Mouse (Mus musculus): Measurements from ENCODE around the gene Slc17a2. TPM values are rescaled to one million over a fixed set of nuclear protein-coding genes. Genes with fewer than 3 reads are reported as not detected.

The Slc17a2 gene
- polyA plus RNA-seq, 1 experiment from 2014 or later: not detected

DNA sequence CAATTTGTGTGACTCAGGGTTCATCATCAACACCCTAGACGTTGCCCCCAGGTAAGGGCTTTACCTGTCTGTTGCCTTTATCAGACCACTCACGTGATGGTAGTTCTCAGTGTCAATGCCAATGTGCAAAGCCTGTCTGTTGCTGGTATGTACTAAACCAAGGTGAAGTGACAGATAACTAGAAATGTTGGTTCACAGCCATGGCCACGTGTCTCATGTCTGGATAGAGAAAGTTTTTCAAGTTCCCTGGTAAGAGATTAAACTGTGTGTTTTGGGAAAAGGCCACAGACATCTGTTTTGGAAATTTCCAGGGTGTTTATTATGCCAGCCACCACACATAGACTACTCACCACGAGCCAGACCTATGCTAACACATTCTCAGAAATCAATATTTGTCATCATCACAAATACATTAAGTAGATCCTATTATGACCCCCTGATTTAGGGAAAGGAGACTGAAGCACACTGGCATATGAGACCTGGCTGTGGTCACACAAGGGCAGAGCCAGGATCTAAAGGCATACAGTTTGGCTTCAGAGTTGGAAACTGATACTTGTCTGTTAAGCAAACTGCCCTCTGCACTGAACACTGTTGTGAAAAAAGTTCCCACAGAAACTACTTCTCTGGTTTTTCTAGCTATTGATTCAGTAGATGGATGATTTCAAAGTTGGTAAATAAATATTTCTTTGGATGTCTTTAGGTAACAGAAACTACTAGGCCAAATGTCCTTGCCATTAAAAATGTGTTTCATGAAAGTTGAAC, 13.6 kb downstream of the Slc17a2 start:
- 65% methylated on average over 4 of the region's 4 CpGs for WGBS
- H3K4me2 ChIP-seq (replicated peaks): no peak overlapping the region
- H3K4me3 ChIP-seq (replicated peaks): no peak overlapping the region

DNA sequence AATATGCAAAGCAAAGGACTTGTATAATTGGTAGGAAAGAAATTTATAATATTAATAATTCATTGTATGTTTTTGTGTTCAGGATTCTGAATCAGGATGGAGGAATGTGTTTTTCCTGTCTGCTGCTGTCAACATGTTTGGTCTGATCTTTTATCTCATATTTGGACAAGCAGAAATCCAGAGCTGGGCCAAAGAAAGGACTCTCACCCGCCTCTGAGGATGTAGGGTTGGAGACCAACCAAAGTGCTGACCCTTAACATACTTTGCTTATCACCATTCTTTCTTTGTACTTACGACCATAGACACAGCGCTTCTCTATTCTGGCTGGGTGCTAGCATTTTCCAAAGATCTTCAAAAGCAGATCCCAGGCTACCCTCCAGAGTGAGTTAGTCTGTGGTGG, 15.4 kb downstream of the Slc17a2 start:
- no peak for ATAC-seq
- WGBS: 75% methylated on average over 3 of the region's 3 CpGs
- H3K9me3 ChIP-seq: no peaks in the 10 kb centered on the region
- no peak overlapping the region for H3K27ac ChIP-seq
- H3K9ac ChIP-seq: no peak overlapping the region
- H3K36me3 ChIP-seq: no peaks in the 10 kb centered on the region
- H3K4me3 ChIP-seq (replicated peaks): no peak overlapping the region
- no peaks in the 10 kb centered on the region for H3K4me1 ChIP-seq (replicated peaks)
- H3K27me3 ChIP-seq (replicated peaks): no peaks in the 10 kb centered on the region
- no peak overlapping the region for H3K4me2 ChIP-seq (replicated peaks)

More for the DNA sequence above, 13.6 kb downstream of the Slc17a2 start:
- ATAC-seq: no peak
- Histone ChIP-seq H3K4me1 (replicated peaks) (no peaks in the 10 kb centered on the region), H3K9ac (no peak overlapping the region), H3K9me3 (no peaks in the 10 kb centered on the region), H3K27me3 (replicated peaks) (no peaks in the 10 kb centered on the region), H3K27ac (no peak overlapping the region), H3K36me3 (no peaks in the 10 kb centered on the region)

DNA sequence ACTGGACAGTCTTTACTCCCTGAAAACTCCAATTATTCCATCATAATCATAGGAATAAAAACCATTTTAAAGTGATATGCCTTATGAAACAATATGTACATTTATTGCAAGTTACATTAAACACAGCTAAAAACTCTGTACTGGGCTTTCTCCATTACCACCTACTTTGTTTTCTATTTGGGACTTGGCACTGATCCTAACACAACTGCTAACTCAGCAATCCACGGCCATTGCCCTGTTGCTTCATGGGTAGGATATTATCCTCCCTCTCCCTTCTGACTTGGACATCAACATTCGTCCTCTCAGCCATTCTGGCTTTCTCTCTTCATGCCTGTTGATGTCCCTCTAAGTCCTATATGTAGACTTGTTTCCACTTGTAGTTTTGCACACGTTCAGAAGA, 19.8 kb downstream of the Slc17a2 start:
- no peak overlapping the region for H3K4me2 ChIP-seq (replicated peaks)

DNA sequence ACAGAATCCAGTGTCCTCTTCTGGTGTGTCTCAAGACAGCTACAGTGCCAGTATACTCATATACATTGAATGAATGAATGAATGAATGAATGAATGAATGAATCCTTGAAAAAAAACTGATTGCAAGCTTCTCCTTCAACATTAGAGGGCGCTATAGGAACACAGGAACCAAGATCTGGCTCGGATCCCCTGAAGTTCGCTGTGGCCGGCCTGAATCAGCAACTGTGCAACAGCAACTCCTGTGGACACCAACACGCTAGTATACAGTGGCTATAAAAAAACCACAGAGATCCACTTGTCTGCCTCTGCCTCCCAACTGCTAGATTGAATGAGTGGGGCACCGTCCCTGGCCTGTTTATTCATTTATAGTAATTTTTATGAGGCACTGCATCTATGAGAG, 26.3 kb downstream of the Slc17a2 start:
- no peak for ATAC-seq
- H3K4me2 ChIP-seq (replicated peaks): no peak overlapping the region

More for the DNA sequence above, 19.8 kb downstream of the Slc17a2 start:
- H3K36me3 ChIP-seq: no peaks in the 10 kb centered on the region
- ATAC-seq: no peak
- H3K9ac ChIP-seq: no peak overlapping the region
- H3K4me1 ChIP-seq (replicated peaks): no peaks in the 10 kb centered on the region
- no peaks in the 10 kb centered on the region for H3K9me3 ChIP-seq
- no peak overlapping the region for H3K4me3 ChIP-seq (replicated peaks)
- no peak overlapping the region for H3K27ac ChIP-seq
- 65% methylated on average over 3 of the region's 3 CpGs for WGBS
- H3K27me3 ChIP-seq (replicated peaks): no peaks in the 10 kb centered on the region

DNA sequence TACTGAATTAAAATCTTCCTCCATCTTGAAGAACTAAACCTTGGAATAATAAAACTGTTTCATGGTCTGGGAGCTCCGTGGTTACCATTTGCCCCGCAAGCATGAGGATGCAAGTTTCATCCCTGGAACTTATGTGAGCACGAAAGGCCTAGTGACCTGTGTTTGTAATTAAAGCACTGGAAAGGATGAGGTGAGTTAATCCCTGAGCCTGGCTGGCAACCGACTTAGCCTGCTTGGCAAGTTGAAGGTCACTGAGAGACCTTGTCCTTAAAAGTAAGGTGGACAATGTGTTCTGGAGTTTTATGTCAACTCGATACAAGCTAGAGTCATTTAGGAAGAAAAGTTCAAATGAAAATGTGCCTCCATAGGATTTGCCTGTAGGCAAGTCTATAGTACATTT, 28.0 kb downstream of the Slc17a2 start:
- Histone ChIP-seq H3K9ac (no peak overlapping the region), H3K27me3 (replicated peaks) (no peaks in the 10 kb centered on the region), H3K36me3 (no peaks in the 10 kb centered on the region), H3K9me3 (no peaks in the 10 kb centered on the region), H3K4me2 (replicated peaks) (no peak overlapping the region), H3K4me1 (replicated peaks) (no peaks in the 10 kb centered on the region), H3K4me3 (replicated peaks) (no peak overlapping the region), H3K27ac (no peak overlapping the region)
- ATAC-seq: no peak
- 92% methylated on average over 5 of the region's 5 CpGs for WGBS

More for the DNA sequence above, 26.3 kb downstream of the Slc17a2 start:
- Histone ChIP-seq H3K9me3 (no peaks in the 10 kb centered on the region), H3K9ac (no peak overlapping the region), H3K4me3 (replicated peaks) (no peak overlapping the region), H3K27ac (no peak overlapping the region), H3K36me3 (no peaks in the 10 kb centered on the region), H3K27me3 (replicated peaks) (no peaks in the 10 kb centered on the region), H3K4me1 (replicated peaks) (no peaks in the 10 kb centered on the region)
- WGBS: 8% methylated on average over 6 of the region's 6 CpGs

DNA sequence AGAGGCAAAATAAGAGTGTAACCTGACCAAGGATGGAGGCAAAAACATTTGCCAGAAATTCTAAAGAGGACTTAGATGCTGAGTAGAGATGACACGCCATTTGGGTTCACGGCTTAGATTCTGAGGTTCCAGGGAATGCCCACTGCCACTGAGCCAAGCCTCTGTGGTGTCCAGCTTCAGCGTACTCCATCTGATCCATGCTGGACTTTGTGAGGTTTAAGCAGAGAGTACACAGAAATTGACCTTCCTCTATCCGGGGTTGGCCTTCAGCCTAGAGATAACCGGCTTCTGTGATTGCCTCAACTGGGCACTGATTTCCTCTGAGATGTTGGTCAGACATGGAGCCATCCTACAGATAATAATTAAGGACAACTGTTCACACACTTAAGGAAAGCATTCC, 29.8 kb downstream of the Slc17a2 start:
- ATAC-seq: no peak
- Histone ChIP-seq H3K4me1 (replicated peaks) (no peaks in the 10 kb centered on the region), H3K9ac (no peak overlapping the region), H3K4me2 (replicated peaks) (no peak overlapping the region), H3K9me3 (no peaks in the 10 kb centered on the region), H3K36me3 (no peaks in the 10 kb centered on the region), H3K4me3 (replicated peaks) (no peak overlapping the region), H3K27ac (no peak overlapping the region), H3K27me3 (replicated peaks) (no peaks in the 10 kb centered on the region)
- WGBS: 92% methylated on average over 5 of the region's 5 CpGs

DNA sequence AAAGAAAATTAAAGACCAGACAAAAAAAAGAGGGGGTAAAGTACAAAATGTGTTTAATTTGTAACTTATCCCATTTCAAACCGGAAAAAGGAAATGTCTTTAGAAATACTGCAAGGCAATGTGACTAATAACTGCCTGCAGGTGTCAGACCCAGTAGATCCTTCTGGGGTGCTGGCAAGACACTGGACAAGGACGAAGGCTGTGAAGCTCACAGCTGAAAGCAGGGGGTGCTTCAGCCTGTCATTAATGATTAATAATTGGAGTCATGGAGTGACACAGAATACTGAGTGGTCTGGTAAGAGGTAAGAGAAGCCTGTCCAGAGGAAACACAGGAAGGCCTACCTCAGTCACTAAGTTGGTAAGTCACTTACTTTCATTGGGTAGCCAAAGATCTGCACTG, 32.5 kb downstream of the Slc17a2 start, which contains the start of gene Slc17a3:
Gene Slc17a3, plus strand, starts transcription at position 127 of the 400 bp plus-strand sequence.
- H3K9me3 ChIP-seq: no peaks in the 10 kb centered on the region
- no peak within 1 kb of the TSS for H3K4me3 ChIP-seq (replicated peaks)
- H3K27ac ChIP-seq: no peak within 1 kb of the TSS
- no peaks in the 10 kb centered on the region for H3K4me1 ChIP-seq (replicated peaks)
- no peaks in the 10 kb centered on the region for H3K36me3 ChIP-seq
- H3K4me2 ChIP-seq (replicated peaks): no peak within 1 kb of the TSS
- WGBS: 71% methylated on average over 2 of the region's 2 CpGs
- ATAC-seq: no peak
- H3K9ac ChIP-seq: no peak within 1 kb of the TSS
- H3K27me3 ChIP-seq (replicated peaks): no peaks in the 10 kb centered on the region

DNA sequence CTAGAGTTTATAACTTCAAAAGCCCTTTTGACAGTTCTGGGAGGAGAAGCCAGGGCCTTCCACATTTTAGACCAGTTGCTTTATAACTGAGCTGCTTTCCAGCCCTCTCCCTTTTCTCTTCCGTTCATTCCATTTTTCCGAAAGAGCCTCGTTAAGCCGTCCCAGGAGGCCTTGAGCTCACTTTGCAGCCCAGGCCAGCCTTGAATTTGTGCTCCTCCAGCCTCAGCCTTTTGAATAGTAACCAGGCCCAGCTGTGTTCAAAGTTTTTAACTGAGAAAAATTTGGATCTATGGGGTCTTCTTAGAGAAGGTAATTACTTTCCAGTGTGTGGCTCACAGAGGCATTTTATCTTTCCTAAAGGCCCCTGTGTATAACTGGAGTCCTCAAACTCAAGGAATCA, 39.1 kb downstream of the Slc17a2 start:
- no peaks in the 10 kb centered on the region for H3K27me3 ChIP-seq (replicated peaks)
- H3K27ac ChIP-seq: no peak overlapping the region
- no peaks in the 10 kb centered on the region for H3K36me3 ChIP-seq
- H3K9me3 ChIP-seq: no peaks in the 10 kb centered on the region
- H3K4me2 ChIP-seq (replicated peaks): no peak overlapping the region
- ATAC-seq: no peak
- H3K4me3 ChIP-seq (replicated peaks): no peak overlapping the region
- no peak overlapping the region for H3K9ac ChIP-seq
- WGBS: 82% methylated on average over 4 of the region's 4 CpGs
- H3K4me1 ChIP-seq (replicated peaks): no peaks in the 10 kb centered on the region

DNA sequence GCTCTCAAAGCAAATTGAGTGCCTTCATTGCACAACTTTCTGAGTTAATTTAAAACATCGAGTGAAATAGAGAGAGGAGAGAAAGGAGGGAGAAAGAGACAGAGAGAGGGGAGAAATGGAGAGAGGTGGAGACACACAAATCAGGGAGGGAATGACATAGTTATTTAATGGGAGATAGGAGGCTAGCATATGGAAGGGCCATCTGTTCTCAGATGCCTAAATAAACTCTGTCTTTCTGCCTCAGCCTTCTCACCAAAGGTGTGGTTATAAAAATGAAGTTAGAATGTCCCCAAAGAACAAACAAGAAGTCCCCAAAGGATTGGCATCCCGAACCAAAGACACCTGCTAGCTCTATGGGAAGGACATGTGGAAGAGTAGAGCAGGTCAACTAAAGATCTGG, 42.5 kb downstream of the Slc17a2 start:
- WGBS: 73% methylated on average over 2 of the region's 2 CpGs

DNA sequence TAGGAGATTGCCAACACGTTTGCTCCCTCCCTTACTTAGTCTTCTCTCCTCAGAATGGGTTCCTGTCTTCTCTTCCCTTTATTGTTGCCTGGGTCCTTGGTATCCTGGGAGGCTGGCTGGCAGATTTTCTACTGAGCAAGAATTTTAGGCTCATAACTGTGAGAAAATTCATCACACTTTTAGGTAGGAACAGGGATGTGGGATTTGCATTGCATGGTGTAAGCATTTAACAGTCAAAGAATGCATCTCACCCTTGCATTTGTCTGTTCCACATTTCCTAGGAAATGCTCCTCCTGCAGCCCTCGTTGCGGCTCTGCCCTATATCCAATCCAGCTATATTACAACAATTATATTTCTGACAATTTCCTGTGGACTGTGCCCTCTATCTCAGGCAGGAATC, 49.6 kb downstream of the Slc17a2 start:
- Histone ChIP-seq H3K36me3 (no peaks in the 10 kb centered on the region), H3K9me3 (no peaks in the 10 kb centered on the region), H3K4me2 (replicated peaks) (no peak overlapping the region), H3K4me1 (replicated peaks) (no peaks in the 10 kb centered on the region), H3K27me3 (replicated peaks) (no peaks in the 10 kb centered on the region), H3K27ac (no peak overlapping the region), H3K4me3 (replicated peaks) (no peak overlapping the region), H3K9ac (no peak overlapping the region)
- ATAC-seq: no peak
- WGBS: 59% methylated on average over 3 of the region's 3 CpGs

More for the DNA sequence above, 42.5 kb downstream of the Slc17a2 start:
- H3K4me3 ChIP-seq (replicated peaks): no peak overlapping the region
- no peaks in the 10 kb centered on the region for H3K9me3 ChIP-seq
- H3K27ac ChIP-seq: no peak overlapping the region
- H3K4me2 ChIP-seq (replicated peaks): no peak overlapping the region
- no peak for ATAC-seq
- H3K4me1 ChIP-seq (replicated peaks): no peaks in the 10 kb centered on the region
- H3K36me3 ChIP-seq: no peaks in the 10 kb centered on the region
- H3K9ac ChIP-seq: no peak overlapping the region
- no peaks in the 10 kb centered on the region for H3K27me3 ChIP-seq (replicated peaks)

DNA sequence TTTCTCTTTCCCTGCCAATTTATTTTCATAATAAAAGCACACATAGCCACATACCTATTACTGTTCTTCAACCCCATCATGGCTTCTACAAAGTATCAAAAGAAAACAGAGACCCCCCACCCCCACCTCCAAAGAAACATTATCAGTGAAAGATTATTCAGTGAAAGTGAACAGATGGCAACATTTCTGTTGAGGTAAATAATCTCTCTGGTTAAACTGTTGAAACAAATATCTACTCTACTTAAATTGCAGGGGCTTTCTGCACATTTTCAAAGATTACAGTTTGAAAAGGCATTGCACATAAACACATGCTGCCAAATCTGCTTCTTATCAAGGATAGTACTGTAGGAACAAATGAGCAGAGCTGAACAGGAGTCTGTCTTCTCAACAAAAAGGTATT, 55.0 kb downstream of the Slc17a2 start:
- Histone ChIP-seq H3K36me3 (no peaks in the 10 kb centered on the region), H3K4me3 (replicated peaks) (no peak overlapping the region), H3K27ac (no peak overlapping the region), H3K27me3 (replicated peaks) (no peaks in the 10 kb centered on the region), H3K9me3 (no peaks in the 10 kb centered on the region), H3K4me1 (replicated peaks) (peaks cover 3% of the 10 kb centered on the region; the same call in 1 of the 2 replicates), H3K9ac (no peak overlapping the region), H3K4me2 (replicated peaks) (no peak overlapping the region)
- ATAC-seq: no peak

DNA sequence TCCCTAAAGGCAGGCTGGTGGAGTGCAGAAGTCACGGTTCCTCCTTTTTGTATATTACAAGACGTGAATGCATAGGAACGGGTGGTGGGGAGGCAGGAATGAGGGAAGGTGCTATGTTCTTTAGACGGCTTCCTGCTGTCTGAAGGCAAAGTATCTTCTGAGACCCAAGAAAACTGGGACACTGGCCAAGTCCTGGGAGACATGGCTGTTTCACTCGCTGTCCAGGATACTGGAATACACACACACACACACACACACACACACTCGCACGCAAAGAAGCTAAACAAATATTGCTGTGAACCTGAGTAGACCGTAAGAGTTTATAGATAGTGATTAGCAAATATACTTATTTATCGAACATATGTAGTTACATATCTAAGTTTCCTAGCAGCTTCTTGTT, 57.9 kb downstream of the Slc17a2 start:
- Histone ChIP-seq H3K4me1 (replicated peaks) (peaks cover 3% of the 10 kb centered on the region; the same call in 1 of the 2 replicates), H3K27ac (no peak overlapping the region), H3K9me3 (no peaks in the 10 kb centered on the region), H3K27me3 (replicated peaks) (no peaks in the 10 kb centered on the region), H3K4me2 (replicated peaks) (no peak overlapping the region), H3K9ac (no peak overlapping the region), H3K36me3 (no peaks in the 10 kb centered on the region), H3K4me3 (replicated peaks) (no peak overlapping the region)
- 52% methylated on average over 9 of the region's 9 CpGs for WGBS
- ATAC-seq: no peak

DNA sequence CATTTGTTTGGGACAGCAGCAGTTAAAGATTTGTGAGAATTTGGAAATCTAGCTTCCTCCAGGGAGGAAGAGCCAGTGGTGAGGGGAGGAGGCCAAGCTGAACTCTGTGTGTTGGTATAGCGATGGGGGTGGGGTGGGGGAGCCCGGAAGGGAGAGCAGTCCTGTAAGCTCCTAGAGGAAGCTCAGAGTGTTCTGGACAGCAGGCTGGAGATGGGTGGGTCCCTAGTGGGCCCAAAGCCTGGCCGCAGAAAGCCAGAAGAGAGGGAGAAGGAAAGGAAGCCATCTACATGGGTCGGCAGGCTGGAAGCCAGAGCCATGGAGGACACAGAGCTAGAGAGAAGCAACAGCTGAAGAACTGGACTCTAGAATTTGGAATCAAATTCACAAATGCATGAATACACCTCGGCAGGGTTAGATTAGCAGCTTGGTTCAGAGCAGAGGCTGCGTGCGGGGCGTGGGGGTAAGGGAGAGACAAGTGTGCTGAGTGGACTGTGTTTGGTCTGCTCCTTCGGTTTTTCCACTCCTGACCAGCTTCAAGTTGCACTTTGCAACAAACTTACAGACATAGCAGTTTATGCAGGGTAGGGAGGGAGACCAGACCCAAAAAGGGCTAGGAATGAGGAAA, 59.4 kb downstream of the Slc17a2 start:
- WGBS: 63% methylated on average over 9 of the region's 9 CpGs
- no peak for ATAC-seq

More for the DNA sequence above, 59.4 kb downstream of the Slc17a2 start:
- Histone ChIP-seq H3K9ac (no peak overlapping the region), H3K27me3 (replicated peaks) (no peaks in the 10 kb centered on the region), H3K4me2 (replicated peaks) (no peak overlapping the region), H3K36me3 (no peaks in the 10 kb centered on the region), H3K27ac (no peak overlapping the region), H3K9me3 (no peaks in the 10 kb centered on the region), H3K4me3 (replicated peaks) (no peak overlapping the region), H3K4me1 (replicated peaks) (peaks cover 3% of the 10 kb centered on the region; the same call in 1 of the 2 replicates)

Measured in intestine, embryonic 15.5 days (tissue).